Mouse (Mus musculus) adrenal gland, postnatal 10 days (tissue): ENCODE measurements at regions not wholly inside any gene's neighbourhood (a gene's known extent, or its start where the extent isn't known, plus 50 kb on each side); places are given as distances from the start of the nearest gene placed in this dataset.

Experiments
- DNase-seq: peaks from one replicate; pipeline ENCODE4 v3.0.0; 2021; ENCODE audit warnings: mixed read lengths

DNA sequence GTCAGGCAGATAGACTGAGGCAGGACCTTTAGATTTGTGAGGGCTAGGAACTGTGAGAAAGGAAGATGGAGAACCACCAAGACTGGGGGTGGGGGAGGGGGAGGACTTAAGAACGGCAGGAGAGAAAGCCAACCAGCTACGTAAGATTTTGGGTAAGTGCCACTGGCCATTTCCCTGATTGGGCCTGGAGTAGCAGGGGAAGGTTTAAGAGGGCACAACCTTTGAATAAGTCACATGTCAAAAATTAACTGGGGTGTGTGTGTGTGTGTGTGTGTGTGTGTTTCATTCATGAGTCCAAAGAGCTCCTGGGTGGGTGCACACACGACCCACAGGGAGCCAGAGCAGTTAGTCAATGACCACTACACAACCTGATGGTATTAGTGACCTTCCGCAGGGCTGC is 161.6 kb upstream of the Ctnnb1 start:
- no peak for DNase-seq

- no peak for DNase-seq
These were observed 160.0 kb upstream of the Ctnnb1 start for GRCm38 (mm10) chr9:120769056-120769455.

DNA sequence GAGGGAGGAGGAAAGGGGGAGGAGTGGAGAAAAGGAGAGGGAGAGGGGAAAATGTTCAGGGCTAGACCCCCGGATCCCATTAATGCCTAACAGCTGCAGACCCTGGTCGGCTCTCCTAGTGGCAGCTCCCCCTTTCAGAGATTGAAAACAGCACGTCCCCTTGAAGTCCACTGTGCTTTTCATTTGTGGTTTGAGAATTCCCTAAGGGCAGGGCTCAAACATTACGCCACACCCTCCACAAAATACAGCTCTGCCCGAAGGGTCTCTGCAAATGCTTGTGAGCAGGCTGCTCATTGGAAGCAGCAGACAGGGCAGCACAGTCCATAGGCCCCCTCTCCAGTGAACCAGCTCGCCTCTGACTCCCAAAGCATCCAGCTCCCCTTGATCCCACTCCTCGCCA is 159.3 kb upstream of the Ctnnb1 start:
- no peak for DNase-seq

- no peak for DNase-seq
These were observed 158.1 kb upstream of the Ctnnb1 start for GRCm38 (mm10) chr9:120770886-120771285.

DNA sequence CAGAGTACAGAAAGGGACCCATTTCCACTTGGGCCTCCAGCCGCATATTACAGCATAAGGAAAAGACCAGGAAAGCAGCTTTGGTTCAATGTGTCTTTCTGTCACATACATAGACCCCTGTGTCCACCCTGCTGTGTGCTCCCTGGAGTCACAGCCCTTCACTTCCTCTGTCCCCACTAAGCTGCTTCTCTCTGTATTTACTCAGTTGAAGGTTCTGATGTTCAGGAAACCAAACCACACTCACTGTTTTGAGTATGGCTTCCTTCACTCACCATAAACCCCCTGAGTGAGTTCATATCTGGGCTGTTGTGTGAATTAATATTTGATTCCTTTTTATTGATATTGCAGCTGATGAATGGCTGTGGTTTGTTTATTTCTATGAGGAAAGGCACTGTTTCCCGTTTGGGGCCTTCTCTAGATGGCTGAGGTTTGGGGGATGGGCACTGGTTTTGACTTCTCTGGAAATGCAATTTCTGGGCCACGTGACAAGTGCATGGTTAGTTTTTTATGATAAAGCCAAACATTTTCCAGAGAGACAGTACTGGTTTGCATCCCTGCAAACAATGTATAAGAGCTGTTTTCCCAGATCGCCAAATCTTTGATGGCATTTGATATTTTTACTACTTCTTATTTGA is 157.0 kb upstream of the Ctnnb1 start:
- DNase-seq: no peak

DNA sequence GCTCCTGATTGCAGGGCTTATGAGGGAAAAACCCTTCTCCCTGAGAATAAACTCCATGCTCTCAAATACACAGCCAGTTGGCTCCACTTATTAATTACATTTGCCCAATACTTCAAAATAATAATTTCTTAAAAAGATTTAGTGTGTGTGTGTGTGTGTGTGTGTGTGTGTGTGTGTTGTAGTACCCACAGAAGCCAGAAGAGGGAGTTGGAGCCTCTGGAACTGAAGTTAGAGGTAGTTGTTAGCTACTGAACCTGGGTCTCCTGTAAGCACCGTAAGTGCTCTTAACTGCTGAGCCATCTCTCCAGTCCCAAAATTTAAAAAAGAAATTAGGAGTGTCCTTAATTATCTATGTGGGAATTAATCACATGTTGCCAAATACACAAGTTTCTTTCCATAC is 154.8 kb upstream of the Ctnnb1 start:
- no peak for DNase-seq

GRCm38 (mm10) chr9:120774772-120775171 is 154.2 kb upstream of the Ctnnb1 start:
- no peak for DNase-seq

- DNase-seq: no peak
These were observed 153.3 kb upstream of the Ctnnb1 start for GRCm38 (mm10) chr9:120775721-120776120.

GRCm38 (mm10) chr9:120776456-120777001 is 152.5 kb upstream of the Ctnnb1 start:
- DNase-seq: peak; percentile 65

GRCm38 (mm10) chr9:120777016-120777415 is 152.0 kb upstream of the Ctnnb1 start:
- no peak for DNase-seq

DNA sequence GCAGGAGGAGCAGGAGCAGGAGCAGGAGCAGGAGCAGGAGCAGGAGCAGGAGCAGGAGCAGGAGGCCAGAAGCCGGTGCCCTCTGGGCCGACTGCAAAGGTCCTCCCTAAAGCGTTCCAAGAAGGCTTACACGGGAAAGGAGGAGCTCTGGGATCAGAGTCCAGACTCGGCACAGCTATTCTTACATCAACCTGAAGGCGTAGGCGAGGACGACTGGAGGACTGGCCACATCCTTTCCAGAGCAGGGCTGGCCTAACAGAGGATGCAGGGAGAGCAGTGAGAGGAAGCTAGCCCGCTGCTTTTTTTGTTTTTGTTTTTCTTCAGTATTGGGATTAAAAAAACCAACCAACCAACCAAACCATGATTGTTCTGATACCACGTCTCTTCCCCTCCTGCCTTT is 151.5 kb upstream of the Ctnnb1 start:
- no peak for DNase-seq

GRCm38 (mm10) chr9:120778423-120778822 is 150.6 kb upstream of the Ctnnb1 start:
- no peak for DNase-seq

DNA sequence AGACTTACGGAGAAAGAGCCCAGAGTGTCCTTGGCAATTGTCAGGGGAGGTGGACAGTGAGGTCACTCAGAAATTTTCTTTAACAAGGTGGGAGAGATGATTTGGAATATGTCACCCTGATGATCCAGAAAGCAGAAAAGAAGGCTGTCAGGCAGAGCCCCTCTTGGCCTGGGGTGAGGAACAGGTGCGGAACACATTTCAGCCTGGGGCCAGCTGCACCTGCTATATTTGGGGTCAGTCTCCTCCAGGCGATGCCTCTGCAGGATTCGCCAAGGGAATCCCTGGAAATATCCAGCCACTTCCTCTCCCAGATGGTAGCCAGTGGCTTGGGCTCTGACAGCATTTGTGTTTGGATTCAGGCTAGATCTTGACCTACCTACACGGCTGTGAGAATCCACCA is 134.8 kb upstream of the Ctnnb1 start:
- DNase-seq: no peak

DNA sequence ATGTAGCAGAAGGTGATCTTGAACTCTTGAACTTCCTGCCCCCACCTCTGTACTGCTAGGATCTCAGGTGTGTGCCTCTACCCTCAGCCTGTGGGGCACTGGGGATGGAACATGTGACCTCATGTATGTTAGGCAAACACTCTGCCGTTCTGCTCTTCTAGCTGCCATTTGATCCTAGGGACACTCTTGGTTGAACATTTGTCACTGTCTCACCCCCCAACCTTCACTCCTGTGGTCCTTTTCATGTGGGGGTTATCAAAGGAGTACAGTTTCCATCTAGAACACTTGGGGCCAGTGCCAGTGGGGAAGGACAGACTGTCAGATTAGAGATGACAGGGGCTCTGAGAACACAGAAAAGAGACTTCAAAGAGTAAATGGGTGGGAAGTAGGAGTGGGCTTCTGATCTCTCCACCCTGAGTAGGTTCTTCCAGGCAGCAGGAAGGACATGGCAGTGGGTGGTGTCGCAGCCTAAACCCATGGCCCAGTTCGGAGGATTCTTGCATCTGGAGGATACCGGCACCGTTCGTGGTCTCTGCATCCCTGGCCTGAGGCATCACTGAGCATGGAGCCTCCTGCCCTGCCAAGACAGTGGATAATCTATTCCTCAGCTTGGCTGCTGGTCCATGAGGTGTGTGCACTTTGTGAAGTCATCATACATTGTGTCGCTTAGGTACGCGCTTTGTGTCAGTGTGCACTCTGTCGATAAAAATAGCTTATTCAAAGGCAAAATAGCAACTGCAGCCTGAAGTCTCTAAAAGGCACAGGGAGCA is 132.7 kb upstream of the Ctnnb1 start:
- DNase-seq: no peak

DNA sequence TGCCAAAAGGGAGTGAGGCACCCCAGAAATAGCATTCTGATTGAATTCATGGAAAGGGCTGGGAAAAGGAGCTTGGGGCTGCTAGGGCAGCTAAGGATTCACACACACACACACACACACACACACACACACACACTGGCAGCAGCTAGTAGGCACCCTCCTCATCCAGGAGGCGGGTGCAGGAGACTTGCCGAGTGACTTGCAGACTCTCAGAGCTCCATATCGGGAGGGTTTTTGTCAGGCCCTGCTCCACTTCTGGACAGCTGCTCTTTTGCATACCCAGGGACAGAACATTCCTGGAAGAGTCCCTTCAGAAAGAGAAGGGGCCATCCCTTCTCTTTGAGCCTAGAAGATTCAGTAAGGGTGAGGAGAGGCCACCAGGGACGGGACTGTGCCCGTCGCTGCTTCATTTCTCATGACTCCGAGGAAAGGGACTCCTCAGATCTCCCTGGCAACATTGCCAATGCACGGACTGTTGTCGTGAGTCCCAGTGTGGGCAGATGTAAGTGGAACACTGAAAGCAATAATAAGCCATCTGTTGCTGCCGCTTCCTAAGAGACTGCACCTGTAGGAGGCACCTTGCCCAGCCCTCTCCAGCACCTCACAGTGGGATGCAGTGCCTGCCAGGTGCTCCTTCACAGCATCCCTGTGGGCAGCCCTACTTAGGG is 130.9 kb upstream of the Ctnnb1 start:
- DNase-seq: no peak

- DNase-seq: no peak
These were observed 130.1 kb upstream of the Ctnnb1 start for GRCm38 (mm10) chr9:120798901-120799300.

- peak; percentile 48 for DNase-seq
These were observed 126.4 kb upstream of the Ctnnb1 start for GRCm38 (mm10) chr9:120802646-120803045.

DNA sequence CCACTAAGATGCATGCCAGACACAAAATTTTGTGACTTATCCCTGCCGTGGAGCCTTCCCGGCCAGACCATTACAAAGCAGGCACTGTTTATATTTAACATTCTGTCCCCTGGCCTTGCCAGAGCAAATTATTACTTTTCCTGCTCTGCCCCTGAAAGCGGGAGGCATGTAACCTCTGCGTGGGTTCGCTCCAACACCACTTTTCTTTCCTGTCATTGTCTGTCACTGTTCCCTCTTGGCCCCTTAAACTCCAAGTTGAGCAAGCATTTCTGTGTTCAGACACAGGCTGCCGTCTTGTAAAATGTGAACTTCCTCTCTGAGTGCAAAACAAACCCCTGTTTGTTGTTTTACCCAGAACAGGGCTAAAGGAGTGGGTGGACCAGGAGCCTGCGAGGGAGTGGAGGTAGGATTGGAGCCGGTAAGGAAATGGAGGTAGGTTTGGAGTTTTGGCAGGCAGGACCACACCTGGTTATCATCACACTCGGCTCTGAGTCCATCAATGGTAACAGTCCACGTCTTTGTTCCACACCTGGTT is 124.2 kb upstream of the Ctnnb1 start:
- peak; percentile 36 for DNase-seq

GRCm38 (mm10) chr9:120808741-120809425 is 120.1 kb upstream of the Ctnnb1 start:
- no peak for DNase-seq

DNA sequence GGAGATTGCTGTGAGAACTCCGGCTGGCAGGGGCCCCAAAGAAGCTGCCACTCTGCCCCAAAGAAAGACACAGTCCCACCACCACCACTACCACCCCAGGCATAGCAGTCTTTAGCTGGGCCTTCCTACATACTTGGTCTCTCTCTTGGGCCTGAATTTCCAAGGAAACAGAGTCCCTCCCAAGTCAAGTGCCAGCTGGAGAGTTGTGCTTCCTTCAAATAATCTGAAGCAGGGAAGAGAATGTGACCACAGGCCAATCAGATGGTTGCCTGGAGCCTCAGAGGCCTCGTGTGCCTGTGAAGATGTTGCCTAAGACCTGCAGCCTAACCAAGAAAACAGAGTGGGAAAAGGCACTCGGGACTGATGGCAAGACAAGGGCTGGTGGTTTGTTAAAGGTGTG is 117.5 kb upstream of the Ctnnb1 start:
- no peak for DNase-seq

GRCm38 (mm10) chr9:120812667-120813210 is 116.3 kb upstream of the Ctnnb1 start:
- DNase-seq: no peak

GRCm38 (mm10) chr9:120814286-120814685 is 114.7 kb upstream of the Ctnnb1 start:
- no peak for DNase-seq
